Mouse (Mus musculus) limb, embryonic 11.5 days (tissue): Measurements from ENCODE around the gene B3galt5. TPM values are rescaled to one million over a fixed set of nuclear protein-coding genes. Genes with fewer than 3 reads are reported as not detected.

Experiments used
- ATAC-seq: fragments of 200-750 bp; cut with Nextera tagmentation; 2 replicates; pipeline ENCODE4 v1.8.0; 2017; ENCODE audit warnings: low read depth; ENCODE audit not compliant: insufficient number of reproducible peaks, low FRiP score, low TSS enrichment
- DNase-seq: peaks from one replicate; pipeline ENCODE4 v3.0.0-alpha.2; 2015; ENCODE audit warnings: low spot score
- H3K27ac ChIP-seq: fragments of 300-500 bp; sonication (generic); replicated peaks from 2 replicates; pipeline ENCODE4 v1.5.1; 2014; ENCODE audit warnings: low read depth, mild to moderate bottlenecking, low read length
- H3K27me3 ChIP-seq: fragments of 300-500 bp; sonication (generic); 2 replicates; pipeline ENCODE4 v1.6.1; 2014; ENCODE audit warnings: mild to moderate bottlenecking, low read length, mixed read lengths; ENCODE audit not compliant: control insufficient read depth, insufficient read depth
- H3K36me3 ChIP-seq: fragments of 300-500 bp; sonication (generic); 2 replicates; pipeline ENCODE4 v1.6.1; 2014; ENCODE audit warnings: mild to moderate bottlenecking, low read length, moderate library complexity, mixed read lengths; ENCODE audit not compliant: control insufficient read depth, insufficient read depth
- H3K4me1 ChIP-seq: fragments of 300-500 bp; sonication (generic); 2 replicates; pipeline ENCODE4 v1.6.1; 2014; ENCODE audit warnings: low read length, mixed read lengths; ENCODE audit not compliant: control insufficient read depth, insufficient read depth
- H3K4me2 ChIP-seq: fragments of 300-500 bp; sonication (generic); 2 replicates; pipeline ENCODE4 v1.6.1; 2014; ENCODE audit warnings: low read depth, mild to moderate bottlenecking, moderate library complexity; ENCODE audit not compliant: severe bottlenecking
- H3K4me3 ChIP-seq: fragments of 300-500 bp; sonication (generic); 2 replicates; pipeline ENCODE4 v1.5.1; 2014; ENCODE audit warnings: low read depth, low read length
- H3K9ac ChIP-seq: fragments of 300-500 bp; sonication (generic); 2 replicates; pipeline ENCODE4 v1.6.1; 2014; ENCODE audit warnings: mild to moderate bottlenecking, low read length
- H3K9me3 ChIP-seq: fragments of 300-500 bp; sonication (generic); 2 replicates; pipeline ENCODE4 v1.6.1; 2016; ENCODE audit warnings: low read length; ENCODE audit not compliant: control insufficient read depth
- WGBS: fragments of 180-500 bp; shearing (Covaris S2); extraction: QIAGEN DNeasy Blood & Tissue Kit; methylation state at CpG from one replicate; pipeline ENCODE4 v1.1.7; 2014; 5-methylcytosine and 5-hydroxymethylcytosine counted together
- polyA plus RNA-seq: library from polyadenylated mRNA; unstranded; fragments of >200 nt; fragmentation: Nextera tagmentation; extraction: Ambion mirVana; gene quantifications from 2 replicates; pipeline ENCODE4 v1.2.1, GENCODE M21; 2014

Gene B3galt5
- polyA plus RNA-seq, 1 experiment from 2014 or later = 0.40 TPM

GRCm38 (mm10) chr16:96361305-96362124 lies 125.9 kb downstream of the B3galt5 start:
- H3K4me2 ChIP-seq = no peak overlapping the region
- no peaks in the 10 kb centered on the region for H3K36me3 ChIP-seq
- no peaks in the 10 kb centered on the region for H3K4me1 ChIP-seq
- ATAC-seq = no peak
- H3K27me3 ChIP-seq = no peaks in the 10 kb centered on the region
- no peak overlapping the region for H3K27ac ChIP-seq
- no peak overlapping the region for H3K9ac ChIP-seq
- WGBS = 81% methylated on average over 22 of the region's 22 CpGs
- no peak for DNase-seq
- no peaks in the 10 kb centered on the region for H3K9me3 ChIP-seq
- H3K4me3 ChIP-seq = no peak overlapping the region

- Histone ChIP-seq H3K9ac (no peak overlapping the region), H3K4me2 (no peak overlapping the region), H3K9me3 (no peaks in the 10 kb centered on the region), H3K4me3 (no peak overlapping the region), H3K27me3 (no peaks in the 10 kb centered on the region), H3K27ac (no peak overlapping the region), H3K36me3 (no peaks in the 10 kb centered on the region), H3K4me1 (no peaks in the 10 kb centered on the region)
- 23% methylated on average over 4 of the region's 4 CpGs for WGBS
- ATAC-seq = no peak
- no peak for DNase-seq
These were observed 127.3 kb downstream of the B3galt5 start for GRCm38 (mm10) chr16:96362873-96363272.

- no peak overlapping the region for H3K4me2 ChIP-seq
- H3K36me3 ChIP-seq = no peaks in the 10 kb centered on the region
- no peaks in the 10 kb centered on the region for H3K27me3 ChIP-seq
- no peak overlapping the region for H3K27ac ChIP-seq
- no peak overlapping the region for H3K4me3 ChIP-seq
- no peak for DNase-seq
- no peaks in the 10 kb centered on the region for H3K9me3 ChIP-seq
- no peak overlapping the region for H3K9ac ChIP-seq
- ATAC-seq = no peak
- WGBS = 43% methylated on average over 5 of the region's 5 CpGs
- no peaks in the 10 kb centered on the region for H3K4me1 ChIP-seq
These were observed 127.7 kb downstream of the B3galt5 start for GRCm38 (mm10) chr16:96363277-96363676.

GRCm38 (mm10) chr16:96364870-96365269 lies 129.3 kb downstream of the B3galt5 start:
- WGBS = 87% methylated on average over 11 of the region's 11 CpGs
- ATAC-seq = no peak
- Histone ChIP-seq H3K27ac (no peak overlapping the region), H3K27me3 (no peaks in the 10 kb centered on the region), H3K9me3 (no peaks in the 10 kb centered on the region), H3K9ac (no peak overlapping the region), H3K4me2 (no peak overlapping the region), H3K4me1 (no peaks in the 10 kb centered on the region), H3K36me3 (no peaks in the 10 kb centered on the region), H3K4me3 (no peak overlapping the region)
- DNase-seq = no peak

Other genes starting within 250 kb of the B3galt5 start
- 125 and 137 TPM in 2 replicates for gene Psmg1, start 244.8 kb upstream of the B3galt5 start, polyA plus RNA-seq
- gene Brwd1, start 153.3 kb upstream of the B3galt5 start, polyA plus RNA-seq = 153 and 157 TPM in 2 replicates
- 1,125 and 1,150 TPM in 2 replicates for gene Hmgn1, start 108.1 kb upstream of the B3galt5 start, polyA plus RNA-seq
- 74.0 and 75.7 TPM in 2 replicates for gene Wrb, start 90.4 kb upstream of the B3galt5 start, polyA plus RNA-seq
- gene Lca5l, start 43.5 kb upstream of the B3galt5 start, polyA plus RNA-seq = 1.1 and 1.3 TPM in 2 replicates
- gene Sh3bgr, start 35.4 kb upstream of the B3galt5 start, polyA plus RNA-seq = 1.5 and 1.9 TPM in 2 replicates
- 0.11 TPM in 2 replicates for gene Itgb2l, start 207.8 kb downstream of the B3galt5 start, polyA plus RNA-seq
- gene Pcp4, start 231.8 kb downstream of the B3galt5 start, polyA plus RNA-seq = 9.2 and 11.7 TPM in 2 replicates